Mouse (Mus musculus): ENCODE data around the gene Msh2. TPM values are rescaled to one million over a fixed set of nuclear protein-coding genes. Genes with fewer than 3 reads are reported as not detected.
A peak's percentile ranks its signal among the peaks of the same experiment; 100 is the strongest.

Msh2 gene
- total and polyA plus RNA-seq, 2 experiments from 2014 or later: 29.7 to 47.1 TPM

DNA sequence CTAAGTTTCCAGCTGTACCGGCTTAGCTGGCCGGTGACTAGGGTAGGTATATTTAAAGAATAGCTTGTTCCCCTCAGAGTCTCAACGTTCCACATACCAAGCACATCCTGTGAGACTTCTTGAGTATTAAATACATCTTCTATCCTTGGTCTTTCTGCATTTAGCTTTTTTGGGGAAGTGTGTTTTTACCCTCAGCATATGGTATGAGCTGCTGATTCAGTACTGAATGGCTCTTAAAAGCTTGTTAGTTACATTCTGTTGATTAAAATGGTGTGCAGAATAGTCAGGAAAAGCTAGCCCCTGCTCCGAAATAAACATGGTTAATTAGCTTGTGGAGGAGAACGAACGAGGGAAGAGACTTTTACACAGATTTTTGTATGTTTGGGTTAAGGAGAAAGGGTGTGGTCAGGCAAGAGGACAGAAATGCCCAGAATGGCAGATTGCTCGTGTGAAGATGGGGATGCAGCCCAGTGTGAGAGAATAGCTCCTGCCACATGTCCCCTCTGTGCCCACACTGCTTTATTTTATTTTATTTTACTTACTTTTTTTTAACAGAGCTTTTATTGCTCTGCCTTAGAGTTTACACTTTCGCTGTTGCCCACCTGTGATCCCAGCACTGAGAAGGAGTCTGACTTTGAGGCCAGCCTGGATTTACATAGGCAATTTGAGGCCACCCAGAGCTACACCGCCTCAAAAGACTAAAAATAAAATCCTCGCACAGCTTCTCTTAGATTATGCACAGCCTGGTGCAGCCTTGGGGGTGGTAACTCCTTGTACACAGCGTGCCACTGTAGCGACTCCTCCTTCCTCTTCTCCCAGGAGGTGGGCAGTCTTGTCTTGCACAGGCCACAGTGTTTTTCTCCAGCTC, 54.6 kb downstream of the Msh2 start:
- Histone ChIP-seq H3K9me3 (ENCODE audit: low read length) (no peaks in the 10 kb centered on the region; the same call in 1 of the 2 replicates), H3K4me1 (ENCODE audit: insufficient read depth, low read length) (no peaks in the 10 kb centered on the region), H3K9ac (replicated peaks; ENCODE audit: low read length, poor library complexity, severe bottlenecking) (no peak overlapping the region), H3K4me2 (ENCODE audit: low read depth, low read length, poor library complexity, severe bottlenecking) (no peak overlapping the region), H3K27me3 (ENCODE audit: insufficient read depth, low read length) (no peaks in the 10 kb centered on the region), H3K4me3 (ENCODE audit: low read depth, low read length) (no peak overlapping the region), H3K27ac (ENCODE audit: low read depth, low read length) (no peak overlapping the region), H3K36me3 (ENCODE audit: insufficient read depth, low read length) (peaks cover 16% of the 10 kb centered on the region)
- DNase-seq (ENCODE audit: low spot score) (no peak), ATAC-seq (ENCODE audit: low FRiP score) (no peak)
- TF ChIP-seq CTCF (IDR thresholded peaks at IDR 0.05): no peak
- WGBS: 91% methylated on average over 12 of the region's 12 CpGs

DNA sequence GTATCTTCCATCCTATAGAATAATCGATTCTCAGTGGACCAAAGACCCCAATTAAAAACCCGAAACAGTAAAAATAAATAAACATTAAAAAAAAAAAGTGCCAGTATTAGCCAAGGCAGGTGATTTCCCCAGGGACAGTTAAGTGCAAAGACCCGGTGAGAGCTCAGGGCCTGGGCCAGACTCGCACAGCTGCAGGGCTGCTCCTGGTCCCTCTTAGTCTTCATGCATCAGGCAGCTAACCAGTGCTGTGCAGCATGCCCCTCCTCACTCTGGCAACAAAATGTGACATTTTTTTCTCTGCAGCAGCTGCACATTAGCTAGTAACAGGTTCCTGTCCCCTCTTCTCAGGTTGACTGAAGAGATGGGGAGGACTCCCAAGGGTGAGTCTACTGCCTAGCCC, 59.8 kb downstream of the Msh2 start:
- Histone ChIP-seq H3K4me3 (ENCODE audit: low read depth, low read length) (no peak overlapping the region), H3K27ac (ENCODE audit: low read depth, low read length) (no peak overlapping the region), H3K4me2 (ENCODE audit: low read depth, low read length, poor library complexity, severe bottlenecking) (no peak overlapping the region), H3K27me3 (ENCODE audit: insufficient read depth, low read length) (no peaks in the 10 kb centered on the region), H3K4me1 (ENCODE audit: insufficient read depth, low read length) (no peaks in the 10 kb centered on the region), H3K9me3 (ENCODE audit: low read length) (no peaks in the 10 kb centered on the region; the same call in 1 of the 2 replicates), H3K9ac (replicated peaks; ENCODE audit: low read length, poor library complexity, severe bottlenecking) (no peak overlapping the region), H3K36me3 (ENCODE audit: insufficient read depth, low read length) (no peaks in the 10 kb centered on the region)
- no peak for ATAC-seq (ENCODE audit: low FRiP score)
- no peak for TF ChIP-seq CTCF (IDR thresholded peaks at IDR 0.05)
- WGBS: 86% methylated on average over 4 of the region's 4 CpGs
- DNase-seq (ENCODE audit: low spot score): no peak

DNA sequence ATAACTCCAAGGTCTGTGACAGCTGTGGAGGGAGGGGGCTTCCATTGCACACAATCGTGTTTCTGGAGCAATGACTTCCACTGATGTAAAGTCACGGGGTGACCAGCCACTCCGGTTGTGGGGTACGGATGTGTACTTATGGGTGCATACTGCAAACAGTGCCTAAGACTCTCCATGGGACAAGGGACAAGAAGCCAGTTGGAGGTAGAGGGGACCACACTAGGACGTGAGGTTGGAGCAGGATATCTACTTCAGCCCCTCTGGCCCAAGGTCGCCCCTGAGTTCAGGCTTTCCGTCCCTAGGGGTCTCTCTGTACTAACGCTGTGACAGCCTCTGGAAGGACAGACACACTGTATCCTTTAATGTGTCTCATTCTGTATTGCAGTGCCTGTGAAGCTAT, 62.3 kb downstream of the Msh2 start:
- Histone ChIP-seq H3K4me3 (ENCODE audit: low read depth, low read length) (no peak overlapping the region), H3K9ac (replicated peaks; ENCODE audit: low read length, poor library complexity, severe bottlenecking) (no peak overlapping the region), H3K4me2 (ENCODE audit: low read depth, low read length, poor library complexity, severe bottlenecking) (no peak overlapping the region), H3K27ac (ENCODE audit: low read depth, low read length) (no peak overlapping the region), H3K36me3 (ENCODE audit: insufficient read depth, low read length) (no peaks in the 10 kb centered on the region), H3K4me1 (ENCODE audit: insufficient read depth, low read length) (no peaks in the 10 kb centered on the region), H3K27me3 (ENCODE audit: insufficient read depth, low read length) (no peaks in the 10 kb centered on the region), H3K9me3 (ENCODE audit: low read length) (no peaks in the 10 kb centered on the region; the same call in 1 of the 2 replicates)
- no peak for TF ChIP-seq CTCF (IDR thresholded peaks at IDR 0.05)
- DNase-seq (ENCODE audit: low spot score): no peak
- no peak for ATAC-seq (ENCODE audit: low FRiP score)
- 89% methylated on average over 8 of the region's 8 CpGs for WGBS

DNA sequence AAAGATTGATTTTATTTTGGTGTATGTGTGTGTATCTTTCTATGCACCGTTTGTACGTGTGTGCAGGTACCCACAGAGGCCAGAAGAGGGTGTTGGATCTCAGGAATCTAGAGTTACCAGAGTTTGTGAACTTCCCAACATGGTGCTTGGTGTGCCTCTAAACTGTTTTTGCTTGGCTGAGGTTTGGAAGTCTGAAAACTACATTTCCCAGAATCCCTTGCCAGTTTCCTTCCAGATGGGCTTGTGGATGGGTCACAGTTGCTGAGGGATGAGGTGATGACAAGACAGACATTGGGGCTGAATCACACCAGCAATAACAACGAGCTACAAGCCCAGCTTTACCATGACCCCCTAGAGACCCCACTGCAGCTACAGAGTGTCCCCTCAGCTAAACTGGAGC, 65.0 kb downstream of the Msh2 start:
- Histone ChIP-seq H3K27me3 (ENCODE audit: insufficient read depth, low read length) (no peaks in the 10 kb centered on the region), H3K4me3 (ENCODE audit: low read depth, low read length) (no peak overlapping the region), H3K27ac (ENCODE audit: low read depth, low read length) (no peak overlapping the region), H3K9me3 (ENCODE audit: low read length) (no peaks in the 10 kb centered on the region), H3K4me1 (ENCODE audit: insufficient read depth, low read length) (no peaks in the 10 kb centered on the region), H3K36me3 (ENCODE audit: insufficient read depth, low read length) (no peaks in the 10 kb centered on the region), H3K4me2 (ENCODE audit: low read depth, low read length, poor library complexity, severe bottlenecking) (no peak overlapping the region), H3K9ac (replicated peaks; ENCODE audit: low read length, poor library complexity, severe bottlenecking) (no peak overlapping the region)
- no peak for DNase-seq (ENCODE audit: low spot score)
- 89% methylated on average over 3 of the region's 3 CpGs for WGBS
- no peak for TF ChIP-seq CTCF (IDR thresholded peaks at IDR 0.05)
- ATAC-seq (ENCODE audit: low FRiP score): no peak

DNA sequence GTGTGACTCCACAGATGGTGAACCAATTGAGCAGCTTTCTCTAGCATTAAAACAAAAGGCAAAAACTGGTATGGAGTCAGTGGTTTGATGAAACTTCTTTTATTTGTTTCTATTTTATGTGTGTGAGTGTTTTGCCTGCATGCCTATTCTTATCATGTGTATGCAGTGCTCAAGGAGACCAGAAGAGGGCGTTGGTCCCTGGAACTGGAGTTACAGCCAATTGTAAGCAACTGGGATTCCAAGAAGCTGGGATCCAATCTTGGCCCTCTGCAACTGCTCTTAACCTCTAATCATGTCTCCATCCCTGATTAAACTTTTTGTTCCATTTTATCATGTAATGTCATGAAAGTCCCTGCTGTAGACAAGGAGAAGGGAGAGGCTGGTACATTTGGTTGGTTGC, 67.7 kb downstream of the Msh2 start:
- H3K4me1 ChIP-seq (ENCODE audit: insufficient read depth, low read length): no peaks in the 10 kb centered on the region

More for the DNA sequence above, 67.7 kb downstream of the Msh2 start:
- H3K27me3 ChIP-seq (ENCODE audit: insufficient read depth, low read length): 0 out of 2 replicates have a peak, but pooled peaks cover 5% of the 10 kb centered on the region
- no peak overlapping the region for H3K4me2 ChIP-seq (ENCODE audit: low read depth, low read length, poor library complexity, severe bottlenecking)
- no peak overlapping the region for H3K9ac ChIP-seq (replicated peaks; ENCODE audit: low read length, poor library complexity, severe bottlenecking)
- H3K4me3 ChIP-seq (ENCODE audit: low read depth, low read length): no peak overlapping the region
- no peaks in the 10 kb centered on the region for H3K9me3 ChIP-seq (ENCODE audit: low read length)
- DNase-seq (ENCODE audit: low spot score) (no peak), ATAC-seq (ENCODE audit: low FRiP score) (no peak)
- no peaks in the 10 kb centered on the region for H3K36me3 ChIP-seq (ENCODE audit: insufficient read depth, low read length)
- TF ChIP-seq CTCF (IDR thresholded peaks at IDR 0.05): peak; percentile 33
- WGBS: 57% methylated on average over 1 of the region's 1 CpGs
- no peak overlapping the region for H3K27ac ChIP-seq (ENCODE audit: low read depth, low read length)
